Mouse (Mus musculus) MEL (cell line): ENCODE measurements around the gene Mapre3. TPM values are rescaled to one million over a fixed set of nuclear protein-coding genes. Genes with fewer than 3 reads are reported as not detected.

Source experiments
- DNase-seq: peaks from one replicate; pipeline ENCODE4 v3.0.0; 2011; ENCODE audit warnings: low read depth, low spot score
- H3K27ac ChIP-seq: 2 replicates; pipeline ENCODE4 v1.5.1; 2012; ENCODE audit warnings: low read depth, mild to moderate bottlenecking, control low read depth, low read length, moderate library complexity; ENCODE audit not compliant: control insufficient read depth
- H3K27me3 ChIP-seq, 2 experiments: fragments of 150-350 bp in 1 of 2; sonication (generic) in 1 of 2; 2 replicates each; pipeline ENCODE4 v1.6.1; 2012; ENCODE audit warnings: low read length in 2 of 2, mild to moderate bottlenecking in 2 of 2, improper control_type of control experiment in 1 of 2, moderate library complexity in 1 of 2; ENCODE audit not compliant: insufficient read depth in 2 of 2, control insufficient read depth in 1 of 2
- H3K36me3 ChIP-seq, 2 experiments: 2 replicates each; pipeline ENCODE4 v1.6.1; 2012 to 2014; ENCODE audit warnings: low read length in 2 of 2, improper control_type of control experiment in 1 of 2, inconsistent platforms in 1 of 2, mild to moderate bottlenecking in 1 of 2; ENCODE audit not compliant: insufficient read depth in 2 of 2, control insufficient read depth in 1 of 2
- H3K4me1 ChIP-seq, 2 experiments: fragments of 150-350 bp in 1 of 2; sonication (generic) in 1 of 2; 2 replicates each; pipeline ENCODE4 v1.6.1; 2012; ENCODE audit warnings: low read length in 2 of 2, improper control_type of control experiment in 1 of 2, mild to moderate bottlenecking in 1 of 2; ENCODE audit not compliant: insufficient read depth in 2 of 2, control insufficient read depth in 1 of 2
- H3K4me3 ChIP-seq, 2 experiments: fragments of 150-350 bp in 1 of 2; sonication (generic) in 1 of 2; 2 replicates each; pipeline ENCODE4 v1.5.1; 2012; ENCODE audit warnings: low read depth in 2 of 2, low read length in 2 of 2, mild to moderate bottlenecking in 2 of 2, moderate library complexity in 2 of 2, control low read depth in 1 of 2, improper control_type of control experiment in 1 of 2; ENCODE audit not compliant: control insufficient read depth in 1 of 2, insufficient read depth in 1 of 2
- H3K79me2 ChIP-seq: 2 replicates; pipeline ENCODE4 v1.6.1; 2012; ENCODE audit warnings: mild to moderate bottlenecking, low read length, moderate library complexity; ENCODE audit not compliant: control insufficient read depth, poor library complexity, insufficient read depth
- H3K9ac ChIP-seq: 2 replicates; pipeline ENCODE4 v1.6.1; 2012; ENCODE audit warnings: low read depth, mild to moderate bottlenecking, control low read depth, low read length, moderate library complexity; ENCODE audit not compliant: control insufficient read depth, poor library complexity, severe bottlenecking
- H3K9me3 ChIP-seq: fragments of 150-350 bp; sonication (generic); replicated peaks from 2 replicates; pipeline ENCODE4 v1.6.1; 2012; ENCODE audit warnings: mild to moderate bottlenecking, low read length, improper control_type of control experiment, moderate library complexity; ENCODE audit not compliant: insufficient read depth
- BHLHE40 ChIP-seq: IDR thresholded peaks from 2 replicates; pipeline ENCODE4 v1.6.1; 2012; ENCODE audit warnings: low read depth, mild to moderate bottlenecking, inconsistent platforms, low read length, improper control_type of control experiment, borderline replicate concordance
- CHD2 ChIP-seq: IDR thresholded peaks from 2 replicates; pipeline ENCODE4 v1.6.1; 2011; ENCODE audit warnings: low read length, improper control_type of control experiment
- E2F4 ChIP-seq: IDR thresholded peaks from 2 replicates; pipeline ENCODE4 v1.6.1; 2011; ENCODE audit warnings: low read depth, low read length, improper control_type of control experiment, borderline replicate concordance
- ELF1 ChIP-seq: IDR thresholded peaks from 2 replicates; pipeline ENCODE4 v1.6.1; 2014; ENCODE audit warnings: low read depth, mild to moderate bottlenecking, inconsistent platforms, low read length, improper control_type of control experiment, moderate library complexity
- EP300 ChIP-seq, 2 experiments: IDR thresholded peaks; 2 replicates each; pipeline ENCODE4 v1.6.1; 2011; ENCODE audit warnings: improper control_type of control experiment in 2 of 2, low read length in 2 of 2, low read depth in 1 of 2, mild to moderate bottlenecking in 1 of 2
- ETS1 ChIP-seq: IDR thresholded peaks from 2 replicates; pipeline ENCODE4 v1.6.1; 2012; ENCODE audit warnings: low read depth, mild to moderate bottlenecking, inconsistent platforms, low read length, improper control_type of control experiment, moderate library complexity
- GATA1 ChIP-seq: IDR thresholded peaks from 2 replicates; pipeline ENCODE4 v1.6.1; 2011; ENCODE audit warnings: low read depth, low read length, improper control_type of control experiment
- JUND ChIP-seq: IDR thresholded peaks from 2 replicates; pipeline ENCODE4 v1.6.1; 2011; ENCODE audit warnings: low read depth, mild to moderate bottlenecking, improper control_type of control experiment, low read length
- MAFK ChIP-seq: IDR thresholded peaks from 2 replicates; pipeline ENCODE4 v1.6.1; 2011; ENCODE audit warnings: low read depth, mild to moderate bottlenecking, low read length, improper control_type of control experiment, borderline replicate concordance
- MAX ChIP-seq: IDR thresholded peaks from 2 replicates; pipeline ENCODE4 v1.6.1; 2011; ENCODE audit warnings: low read length, improper control_type of control experiment
- MEF2A ChIP-seq: IDR thresholded peaks from 2 replicates; pipeline ENCODE4 v1.6.1; 2014; ENCODE audit warnings: low read depth, mild to moderate bottlenecking, inconsistent platforms, low read length, improper control_type of control experiment; ENCODE audit not compliant: poor library complexity, insufficient replicate concordance, severe bottlenecking; ENCODE audit errors: extremely low read depth
- MXI1 ChIP-seq: IDR thresholded peaks from 2 replicates; pipeline ENCODE4 v1.6.1; 2011; ENCODE audit warnings: mild to moderate bottlenecking, low read depth, low read length, improper control_type of control experiment
- MYB ChIP-seq: IDR thresholded peaks from 2 replicates; pipeline ENCODE4 v1.6.1; 2011; ENCODE audit warnings: mild to moderate bottlenecking, low read depth, low read length, improper control_type of control experiment
- POLR2A ChIP-seq, 2 experiments: IDR thresholded peaks; 2 replicates each; pipeline ENCODE4 v1.6.1; 2011 to 2012; ENCODE audit warnings: low read length in 2 of 2, mild to moderate bottlenecking in 2 of 2, control low read depth in 1 of 2, improper control_type of control experiment in 1 of 2, low read depth in 1 of 2, moderate library complexity in 1 of 2; ENCODE audit not compliant: control insufficient read depth in 1 of 2, insufficient read depth in 1 of 2, poor library complexity in 1 of 2
- POLR2AphosphoS2 ChIP-seq: IDR thresholded peaks from 2 replicates; pipeline ENCODE4 v1.6.1; 2011; ENCODE audit warnings: low read length, improper control_type of control experiment
- POLR2AphosphoS5 ChIP-seq: IDR thresholded peaks from 2 replicates; pipeline ENCODE4 v1.6.1; 2012; ENCODE audit warnings: low read depth, borderline replicate concordance, mild to moderate bottlenecking, inconsistent platforms, low read length, moderate library complexity, mixed read lengths
- RCOR1 ChIP-seq: IDR thresholded peaks from 2 replicates; pipeline ENCODE4 v1.6.1; 2012; ENCODE audit warnings: low read depth, mild to moderate bottlenecking, inconsistent platforms, low read length, improper control_type of control experiment
- SIN3A ChIP-seq: IDR thresholded peaks from 2 replicates; pipeline ENCODE4 v1.6.1; 2012; ENCODE audit warnings: low read length, improper control_type of control experiment, inconsistent platforms
- SMC3 ChIP-seq: IDR thresholded peaks from 2 replicates; pipeline ENCODE4 v1.6.1; 2011; ENCODE audit warnings: low read depth, low read length, improper control_type of control experiment
- TAL1 ChIP-seq: IDR thresholded peaks from 2 replicates; pipeline ENCODE4 v1.6.1; 2012; ENCODE audit warnings: mild to moderate bottlenecking, inconsistent platforms, low read length, moderate library complexity, mixed read lengths
- TBP ChIP-seq: IDR thresholded peaks from 2 replicates; pipeline ENCODE4 v1.8.0; 2011; ENCODE audit warnings: low read depth, low read length, improper control_type of control experiment
- TCF12 ChIP-seq: IDR thresholded peaks from 2 replicates; pipeline ENCODE4 v1.6.1; 2014; ENCODE audit warnings: low read depth, mild to moderate bottlenecking, inconsistent platforms, low read length, improper control_type of control experiment, moderate library complexity
- UBTF ChIP-seq: IDR thresholded peaks from 2 replicates; pipeline ENCODE4 v1.6.1; 2012; ENCODE audit warnings: low read depth, mild to moderate bottlenecking, inconsistent platforms, low read length, improper control_type of control experiment, moderate library complexity, borderline replicate concordance; ENCODE audit not compliant: insufficient read depth
- USF2 ChIP-seq, 2 experiments: IDR thresholded peaks; 2 replicates each; pipeline ENCODE4 v1.6.1; 2011 to 2012; ENCODE audit warnings: improper control_type of control experiment in 2 of 2, low read length in 2 of 2, borderline replicate concordance in 1 of 2, inconsistent platforms in 1 of 2, low read depth in 1 of 2, mild to moderate bottlenecking in 1 of 2; ENCODE audit not compliant: insufficient read depth in 1 of 2
- ZC3H11A ChIP-seq: IDR thresholded peaks from 2 replicates; pipeline ENCODE4 v1.6.1; 2012; ENCODE audit warnings: low read depth, mild to moderate bottlenecking, inconsistent platforms, low read length, improper control_type of control experiment
- ZMIZ1 ChIP-seq: IDR thresholded peaks from 2 replicates; pipeline ENCODE4 v1.6.1; 2012; ENCODE audit warnings: low read depth, mild to moderate bottlenecking, inconsistent platforms, low read length, improper control_type of control experiment, moderate library complexity
- polyA plus RNA-seq, 2 experiments: library from polyadenylated mRNA; stranded (reverse) in 1 of 2; unstranded in 1 of 2; fragments of >175 nt in 1 of 2; fragments of >200 nt in 1 of 2; gene quantifications; 2 replicates each; pipeline versions ENCODE4 v1.2.1 to v1.2.4; 2012; ENCODE audit warnings: low replicate concordance in 2 of 2, low read depth in 1 of 2; ENCODE audit not compliant: insufficient read length in 2 of 2, insufficient read depth in 1 of 2, missing spikeins in 1 of 2
- total RNA-seq: library from RNA; depleted of rRNA; stranded (reverse); fragments of 300-350 nt; gene quantifications from 2 replicates; pipeline ENCODE4 v1.2.3, GENCODE M21; 2012

Gene Mapre3
- total and polyA plus RNA-seq, 3 experiments = 0.04 to 0.81 TPM; not detected in 1

GRCm38 (mm10) chr5:30797482-30797881 lies 17.0 kb upstream of the Mapre3 start (continued):
- TF ChIP-seq MEF2A = 0 out of 2 replicates have a peak, but pooled peaks have one; percentile 6
- no peak for TF ChIP-seq POLR2AphosphoS2
- no peak for TF ChIP-seq POLR2A (IDR thresholded peaks at IDR 0.05; ENCODE audit: control insufficient read depth in 1 of 2, insufficient read depth in 1 of 2, low read depth in 1 of 2, low read length in 2 of 2, poor library complexity in 1 of 2)
- no peak for TF ChIP-seq ELF1
- peak; percentile 92 for TF ChIP-seq SIN3A
- no peak for TF ChIP-seq USF2 (IDR thresholded peaks at IDR 0.05; ENCODE audit: borderline replicate concordance in 1 of 2, insufficient read depth in 1 of 2, low read depth in 1 of 2, low read length in 2 of 2)
- TF ChIP-seq EP300 (IDR thresholded peaks at IDR 0.05; ENCODE audit: low read depth in 1 of 2, low read length in 2 of 2) = peak; percentile 70 to 74
- TF ChIP-seq BHLHE40 = no peak
- TF ChIP-seq RCOR1 = peak; percentile 37; the same call in 1 of the 2 replicates
- peak; percentile 86 for TF ChIP-seq TAL1

DNA sequence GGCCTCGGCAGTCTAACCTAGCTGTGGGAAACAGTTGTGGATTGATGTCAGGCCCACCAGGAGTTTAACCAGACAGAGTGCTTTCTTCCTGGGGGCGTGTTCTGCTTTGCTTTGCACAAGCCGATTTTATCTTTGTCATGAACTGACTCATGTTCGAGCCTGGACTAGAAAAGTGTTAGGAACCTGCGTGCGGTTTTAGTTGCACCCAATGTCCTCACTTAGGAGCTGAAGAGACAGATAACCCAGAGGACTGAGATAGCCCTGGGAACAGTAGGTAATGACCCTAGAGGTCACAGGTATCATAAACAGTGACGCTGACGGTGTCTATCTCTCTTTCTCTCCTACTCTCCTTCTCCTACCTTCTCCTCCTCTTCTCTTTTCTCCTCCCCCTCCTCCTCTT lies 16.5 kb upstream of the Mapre3 start:
- Histone ChIP-seq H3K79me2 (no peaks in the 10 kb centered on the region), H3K36me3 (peaks cover 0 to 20% of the 10 kb centered on the region in 2 experiments; a peak in 2 of 4 replicates), H3K4me1 (peaks cover 8 to 28% of the 10 kb centered on the region in 2 experiments), H3K9me3 (no peaks in the 10 kb centered on the region), H3K9ac (no peak overlapping the region), H3K27ac (peak overlapping the region; percentile 67), H3K27me3 (peaks cover 18 to 19% of the 10 kb centered on the region in 2 experiments), H3K4me3 (peak overlapping the region in 1 of 2 experiments; percentile 17; a peak in 1 of 4 replicates)
- peak; percentile 76 for DNase-seq
- TF ChIP-seq ELF1 = no peak
- peak; percentile 52; the same call in 1 of the 2 replicates for TF ChIP-seq GATA1
- no peak for TF ChIP-seq POLR2AphosphoS5
- TF ChIP-seq ETS1 = peak; percentile 33; the same call in 1 of the 2 replicates
- TF ChIP-seq JUND = 0 out of 2 replicates have a peak, but pooled peaks have one; percentile 34

GRCm38 (mm10) chr5:30798965-30799364 lies 15.5 kb upstream of the Mapre3 start:
- peaks cover 15 to 26% of the 10 kb centered on the region in 2 experiments for H3K27me3 ChIP-seq

More at GRCm38 (mm10) chr5:30798965-30799364, 15.5 kb upstream of the Mapre3 start:
- TF ChIP-seq SIN3A (no peak), CHD2 (no peak), ZMIZ1 (no peak), SMC3 (no peak), MAFK (no peak), ETS1 (no peak), TBP (no peak), TAL1 (no peak), POLR2AphosphoS2 (no peak), EP300 (IDR thresholded peaks at IDR 0.05; ENCODE audit: low read depth in 1 of 2, low read length in 2 of 2) (no peak), E2F4 (no peak), TCF12 (no peak), ZC3H11A (no peak), JUND (no peak), MAX (no peak), MXI1 (no peak), UBTF (no peak), ELF1 (no peak), MYB (no peak)
- no peaks in the 10 kb centered on the region for H3K9me3 ChIP-seq
- H3K79me2 ChIP-seq = no peaks in the 10 kb centered on the region
- H3K4me3 ChIP-seq = no peak overlapping the region
- DNase-seq = no peak
- H3K4me1 ChIP-seq = peaks cover 8 to 28% of the 10 kb centered on the region in 2 experiments
- peaks cover 0 to 20% of the 10 kb centered on the region in 2 experiments; a peak in 2 of 4 replicates for H3K36me3 ChIP-seq
- H3K9ac ChIP-seq = no peak overlapping the region
- no peak overlapping the region for H3K27ac ChIP-seq
